Mouse (Mus musculus) neural tube, embryonic 10.5 days (tissue): Measurements from ENCODE around the gene Fry.

Source experiments
- DNase-seq: peaks from one replicate; pipeline ENCODE4 v3.0.0-alpha.2; 2017; ENCODE audit warnings: low spot score; ENCODE audit errors: extremely low spot score

Fry gene

DNA sequence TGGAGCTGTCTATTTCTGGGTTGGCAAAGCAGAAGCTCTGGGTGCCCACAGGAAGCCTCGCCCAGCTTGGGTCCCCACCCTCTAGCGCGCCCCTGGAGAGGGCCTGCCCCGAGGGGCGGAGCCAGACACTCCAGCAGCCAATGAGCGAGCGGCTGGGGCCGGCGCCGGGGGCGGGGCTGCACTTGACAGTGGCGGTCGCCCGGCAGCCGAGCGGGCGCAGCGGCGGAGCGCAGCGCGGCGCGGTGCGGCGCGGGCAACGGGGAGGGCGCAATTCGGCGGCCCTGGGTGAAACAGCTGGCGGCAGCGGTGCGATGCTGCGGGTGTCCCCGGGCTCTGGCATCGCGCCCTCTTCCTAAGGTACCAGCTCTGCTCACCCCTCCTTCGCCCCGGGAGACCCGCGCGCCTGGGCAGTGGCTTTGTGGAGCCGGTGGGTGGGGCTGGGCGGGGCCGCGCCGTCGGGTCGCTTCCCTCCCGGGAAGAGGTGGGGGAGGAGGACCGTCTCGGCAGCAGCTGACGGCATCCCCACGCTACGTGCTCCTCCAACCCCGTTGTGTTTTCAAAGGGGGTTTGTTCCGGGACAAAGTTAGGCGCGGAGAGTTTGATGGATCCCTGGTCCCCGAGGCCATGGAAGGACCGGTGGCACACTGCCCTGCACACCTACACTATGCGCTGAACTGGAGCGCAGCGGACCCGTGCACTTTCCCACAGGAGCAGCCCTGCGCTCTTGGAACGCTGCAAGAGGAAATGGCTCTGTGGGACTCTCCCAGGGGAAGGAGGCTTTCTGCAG is at the start of gene Fry:
TSS of gene Fry (plus strand) at position 191 of the 787 bp plus-strand sequence.
- DNase-seq = peak; percentile 90

GRCm38 (mm10) chr5:150070086-150070485 is 48.4 kb upstream of the Fry start:
- DNase-seq = no peak

GRCm38 (mm10) chr5:150071738-150072137 is 46.7 kb upstream of the Fry start:
- DNase-seq = no peak

DNA sequence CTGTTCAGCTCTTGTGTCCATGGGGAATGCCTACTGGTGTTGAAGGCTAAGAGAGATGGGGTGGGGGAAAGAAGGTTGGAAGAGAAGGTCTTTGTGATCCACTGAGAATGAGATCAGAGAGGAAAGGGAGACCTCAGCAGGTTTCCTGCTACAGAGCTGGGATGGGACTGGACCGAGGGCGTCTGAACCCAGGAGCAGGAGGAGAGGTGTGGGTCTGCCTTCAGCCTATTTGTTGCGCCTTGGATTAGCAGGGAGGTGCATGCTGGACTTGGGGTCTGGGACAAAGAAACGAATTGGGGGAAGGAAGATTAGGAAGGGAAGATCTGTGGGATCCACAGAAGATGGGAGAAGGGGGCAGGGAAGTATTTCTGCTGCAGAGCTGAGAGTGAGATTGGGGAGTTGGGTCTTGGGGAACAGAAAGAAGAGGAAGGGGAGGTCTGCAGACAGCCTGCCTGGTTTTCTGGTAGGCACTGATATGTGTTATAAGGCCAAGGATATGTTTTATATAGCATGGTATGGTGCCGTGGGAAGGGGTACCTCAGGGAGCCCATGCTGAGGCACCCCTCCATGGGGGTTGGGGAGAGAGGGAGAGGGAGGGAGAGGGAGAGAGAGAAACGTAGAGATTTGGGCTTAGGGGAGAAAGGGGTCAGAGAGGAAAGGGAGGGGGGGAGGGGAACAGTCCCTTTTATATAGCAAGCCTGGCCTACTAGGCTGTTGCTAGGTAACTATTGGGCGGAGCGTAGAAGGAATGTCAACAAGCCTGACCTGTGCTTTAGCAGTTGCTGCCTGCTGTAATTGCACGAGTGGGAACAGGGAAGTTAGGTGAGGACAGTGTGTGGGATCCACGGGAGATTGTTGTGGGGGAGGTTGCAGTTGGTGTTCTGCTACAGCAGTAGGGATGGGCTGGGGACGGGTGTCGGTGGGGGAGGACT is 38.3 kb upstream of the Fry start:
- peak; percentile 45 for DNase-seq

DNA sequence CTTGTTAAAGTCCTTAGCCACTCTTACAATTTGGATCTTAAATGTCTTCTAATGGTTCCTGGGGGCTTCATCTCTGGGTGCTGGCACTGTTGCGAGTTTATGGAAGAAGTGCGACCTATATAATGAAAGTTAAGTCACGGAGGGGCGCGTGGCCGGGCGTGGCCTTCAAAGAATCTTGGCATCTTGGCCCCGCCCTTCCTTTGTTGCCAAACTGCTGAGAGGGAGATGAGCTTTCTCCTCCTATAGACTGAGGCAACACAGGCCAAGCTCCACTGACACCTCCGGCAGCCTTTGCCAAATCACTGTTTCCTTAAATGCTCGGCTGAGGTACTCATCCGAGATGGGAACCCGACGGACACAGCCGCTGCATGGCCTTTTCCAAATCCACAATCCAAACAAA is 35.7 kb upstream of the Fry start:
- DNase-seq = no peak

DNA sequence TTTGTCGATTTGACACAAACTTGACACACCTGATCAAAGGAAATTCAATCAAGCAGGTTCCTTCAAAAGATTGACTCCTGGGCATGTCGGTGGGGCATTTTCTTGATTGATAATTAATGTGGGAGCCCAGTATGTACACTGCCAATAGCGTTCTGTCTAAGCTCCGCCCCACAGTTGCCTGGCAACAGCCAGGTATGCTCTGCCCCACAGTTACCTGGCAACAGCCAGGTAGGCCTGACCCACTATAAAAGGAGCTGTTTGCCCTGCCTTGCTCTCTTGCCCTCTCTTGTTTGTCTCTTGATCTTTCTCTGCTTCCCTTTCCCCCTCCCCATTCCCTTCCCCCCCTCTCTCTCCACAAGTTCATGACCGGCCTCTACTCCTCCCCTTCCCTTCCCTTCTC is 35.3 kb upstream of the Fry start:
- no peak for DNase-seq

GRCm38 (mm10) chr5:150097620-150098019 is 20.8 kb upstream of the Fry start:
- peak; percentile 51 for DNase-seq

DNA sequence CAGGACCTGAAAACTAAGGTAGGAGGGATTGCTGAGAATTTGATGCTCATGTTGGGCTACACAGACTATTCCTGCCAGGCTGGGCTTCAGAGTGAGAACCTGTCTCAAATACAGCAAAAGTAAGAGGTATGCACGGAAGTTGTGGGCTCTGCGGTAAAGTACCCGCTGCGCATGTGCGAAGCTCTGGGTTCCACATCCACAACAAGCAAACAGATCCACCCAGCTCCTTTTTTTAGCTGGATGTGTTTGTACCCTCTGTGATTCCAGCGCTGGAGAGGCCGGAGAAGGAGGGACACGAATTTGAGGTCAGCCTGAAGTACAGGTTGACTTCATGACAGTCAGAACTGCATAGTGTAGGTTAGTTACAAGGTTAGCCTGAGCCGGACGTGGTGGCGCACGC is 19.7 kb upstream of the Fry start:
- DNase-seq = no peak

DNA sequence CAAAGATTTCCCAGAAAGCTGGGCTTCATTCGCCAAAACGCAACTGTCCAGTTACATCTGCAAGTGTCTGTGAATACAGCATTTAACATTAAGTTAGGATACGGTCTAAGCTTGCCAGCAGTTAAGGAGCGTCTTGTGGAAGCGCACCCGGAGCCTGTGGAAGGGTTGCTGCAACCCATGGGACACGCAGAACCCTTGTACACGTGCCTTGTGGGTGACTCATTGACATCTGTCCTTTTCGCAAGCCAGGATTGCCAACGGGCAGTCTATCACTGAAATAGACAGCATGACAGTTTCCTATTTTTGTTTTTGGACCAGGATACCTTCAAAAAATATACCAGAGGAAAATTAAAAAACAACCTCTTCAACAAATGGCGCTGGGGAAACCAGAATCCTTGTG is 16.7 kb upstream of the Fry start:
- no peak for DNase-seq

DNA sequence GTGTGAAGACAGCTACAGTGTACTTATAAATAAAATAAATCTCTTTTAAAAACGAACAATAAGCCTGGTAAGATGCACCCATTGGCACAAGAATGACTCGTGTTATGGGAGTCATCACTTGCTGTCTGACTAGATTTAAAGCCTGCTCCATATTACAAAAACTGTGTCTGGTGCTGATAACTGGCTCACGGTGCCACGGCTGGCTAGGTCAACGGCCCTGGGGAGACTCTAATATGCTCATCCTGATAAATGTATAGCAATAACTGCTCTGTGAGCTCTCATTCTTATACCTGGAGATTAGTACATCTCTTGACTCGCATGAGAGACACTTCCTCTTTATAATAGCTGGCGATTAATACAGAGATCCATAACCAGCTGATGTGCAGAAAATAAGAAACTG is 12.1 kb upstream of the Fry start:
- no peak for DNase-seq

GRCm38 (mm10) chr5:150111236-150111635 is 7.2 kb upstream of the Fry start:
- DNase-seq = no peak

GRCm38 (mm10) chr5:150114007-150114406 is 4.4 kb upstream of the Fry start:
- DNase-seq = no peak

DNA sequence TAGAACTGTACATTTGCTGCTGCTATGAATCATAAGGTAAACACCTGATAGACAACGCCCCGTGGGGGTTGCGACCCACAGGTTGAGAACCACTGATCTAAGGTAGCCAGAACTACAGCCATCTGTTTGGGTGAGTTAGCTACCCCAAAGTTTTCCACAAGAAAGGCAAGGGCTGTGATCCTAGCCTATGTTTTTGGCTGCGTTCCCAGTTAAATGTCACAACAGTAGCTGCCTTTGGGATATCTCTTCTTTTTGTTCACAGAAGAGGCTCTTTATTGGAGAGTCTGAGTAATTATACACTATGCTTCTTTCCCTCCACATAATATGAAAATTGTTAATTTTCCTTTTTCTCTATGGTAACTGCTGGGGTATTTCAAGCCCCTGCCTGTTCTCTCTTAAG is 3.7 kb upstream of the Fry start:
- DNase-seq = no peak

DNA sequence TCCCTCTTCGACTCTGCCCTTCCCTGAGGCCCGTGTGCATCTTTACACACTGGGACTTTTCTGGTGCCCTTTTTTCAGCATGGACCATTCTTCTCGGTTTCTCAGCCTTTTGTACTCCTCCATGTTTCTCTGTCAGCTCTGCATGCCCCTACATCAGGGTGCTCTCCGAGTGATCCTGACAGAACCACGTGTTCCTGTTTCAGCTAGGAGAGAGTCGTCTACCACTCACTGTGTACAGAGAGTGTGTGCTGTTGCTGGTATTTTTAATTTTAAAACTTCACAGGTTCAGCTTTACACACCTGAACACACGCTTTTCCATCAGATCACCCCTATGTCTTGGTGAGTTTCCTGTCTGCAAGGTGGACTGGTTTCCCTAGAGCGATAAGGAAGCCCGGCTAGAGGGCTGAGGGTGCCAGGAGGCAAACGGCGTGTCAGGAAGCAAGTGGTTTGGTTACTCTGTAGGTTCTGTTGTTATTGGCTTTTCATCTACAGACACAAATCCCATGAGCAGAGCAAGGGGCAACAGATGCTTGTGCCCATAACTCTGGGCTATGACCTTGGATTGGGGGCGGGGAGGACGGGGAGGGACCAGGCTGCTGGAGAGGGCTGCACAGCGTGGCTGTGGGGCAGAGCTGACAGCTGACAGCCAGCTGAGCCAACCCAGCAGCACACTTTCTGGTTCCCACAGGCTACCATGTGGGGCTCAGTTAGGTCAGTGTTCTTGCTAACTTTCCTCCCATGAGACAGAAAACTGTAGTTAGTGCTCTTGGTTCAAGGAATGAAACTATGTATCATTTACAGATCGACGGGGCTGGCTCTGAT is 3.0 kb upstream of the Fry start:
- no peak for DNase-seq

- DNase-seq = no peak
Observed at GRCm38 (mm10) chr5:150116216-150116905, 2.1 kb upstream of the Fry start.

DNA sequence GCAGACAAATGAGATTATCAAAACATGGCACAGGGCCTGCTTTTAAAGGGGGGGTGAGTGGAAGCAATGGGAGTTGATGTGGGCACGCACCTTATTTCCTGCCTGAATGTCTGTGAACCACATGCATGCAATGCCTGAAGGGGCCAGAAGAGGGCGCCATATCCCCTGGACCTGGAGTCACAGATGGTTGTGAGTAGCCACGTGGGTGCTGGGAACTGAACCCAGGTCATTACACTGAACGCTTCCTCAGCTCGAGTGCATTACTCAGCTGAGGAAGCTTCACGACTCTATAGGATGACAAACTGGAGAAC is 1.6 kb upstream of the Fry start:
- no peak for DNase-seq

GRCm38 (mm10) chr5:150118124-150118454 is 356 bp upstream of the Fry start:
- DNase-seq = no peak

DNA sequence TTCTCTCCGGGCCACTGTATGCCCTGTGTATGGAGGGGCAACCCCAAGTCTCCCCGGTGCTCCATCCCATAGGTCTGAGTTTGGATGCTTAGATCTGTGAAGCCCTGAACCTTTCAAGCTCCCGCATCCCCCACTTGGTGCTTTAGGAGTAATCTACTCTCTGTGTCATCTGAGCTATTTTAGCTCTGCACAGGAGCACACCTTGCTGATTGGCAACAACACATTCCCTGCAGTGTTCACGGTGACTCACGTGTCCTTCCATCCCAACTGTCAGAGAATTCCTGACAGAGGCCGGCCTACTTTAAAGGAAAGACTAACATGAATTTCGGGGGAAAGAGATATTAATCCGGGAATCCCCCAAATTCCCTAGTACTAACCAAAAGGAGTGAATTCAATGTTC is 2.2 kb downstream of the Fry start:
- no peak for DNase-seq

GRCm38 (mm10) chr5:150122095-150122494 is 3.6 kb downstream of the Fry start:
- no peak for DNase-seq

DNA sequence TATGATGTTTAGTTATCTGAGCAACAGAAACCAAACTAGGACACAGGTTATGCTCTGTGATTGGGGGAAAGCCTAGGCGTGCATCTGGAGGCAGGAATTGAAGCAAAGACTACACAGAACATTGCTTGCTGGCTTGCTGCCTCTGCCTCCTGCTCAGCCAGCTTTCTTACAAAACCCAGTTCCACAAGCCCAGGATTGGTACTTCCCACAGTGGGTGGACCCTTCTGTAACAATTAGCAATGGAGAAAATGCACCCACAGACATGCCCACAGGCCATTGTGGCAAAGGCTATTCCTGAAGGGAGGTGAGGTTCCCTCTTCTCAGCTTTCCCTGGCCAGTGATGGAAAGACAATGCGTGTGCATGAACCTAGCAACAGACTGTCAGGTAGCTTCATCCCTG is 4.1 kb downstream of the Fry start:
- DNase-seq = no peak

- no peak for DNase-seq
Observed at GRCm38 (mm10) chr5:150125920-150126319, 7.5 kb downstream of the Fry start.
